Mouse (Mus musculus): Measurements from ENCODE around the gene Desi2. TPM values are rescaled to one million over a fixed set of nuclear protein-coding genes. Genes with fewer than 3 reads are reported as not detected.
"Not testable (repeated sequence)": the region's sequence is repeated elsewhere in the genome, so short reads cannot be mapped to it uniquely, and the experiment has no call there.

Gene Desi2
- polyA plus RNA-seq, 1 experiment from 2014 or later, result 20.2 TPM

DNA sequence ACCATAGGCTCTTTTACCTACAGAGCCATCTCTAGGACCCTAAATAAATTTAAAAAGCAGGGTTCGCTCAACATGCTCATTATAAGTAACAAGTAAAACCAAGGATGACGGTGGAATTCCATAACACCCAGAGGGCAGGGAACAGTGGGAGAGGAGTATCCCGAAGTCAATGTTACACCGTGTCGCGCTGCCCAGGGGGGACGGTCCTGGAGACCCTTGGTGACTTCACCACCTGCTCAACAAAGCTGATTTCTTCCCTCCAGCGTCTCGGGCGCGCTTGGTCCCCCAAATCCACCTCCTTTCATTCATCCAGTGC lies 88.5 kb downstream of the Desi2 start:
- peak overlapping the region; percentile 62 for H3K4me3 ChIP-seq (ENCODE audit: low read depth, low read length)
- 0 out of 2 replicates have a peak, but pooled peaks cover 2% of the 10 kb centered on the region for H3K4me1 ChIP-seq (replicated peaks; ENCODE audit: control insufficient read depth, insufficient read depth, low read length)
- ATAC-seq (replicated peaks; ENCODE audit: low FRiP score), result peak; percentile 51
- no peaks in the 10 kb centered on the region for H3K9me3 ChIP-seq (ENCODE audit: control insufficient read depth, low read length)
- WGBS, result 8% methylated on average over 11 of the region's 11 CpGs
- no peaks in the 10 kb centered on the region for H3K36me3 ChIP-seq (ENCODE audit: control insufficient read depth, insufficient read depth, low read length)
- peak overlapping the region; percentile 76 for H3K9ac ChIP-seq (ENCODE audit: low read length)
- DNase-seq (ENCODE audit: low spot score), result no peak
- H3K27me3 ChIP-seq (ENCODE audit: control insufficient read depth, insufficient read depth, low read length), result no peaks in the 10 kb centered on the region; the same call in 1 of the 2 replicates
- peak overlapping the region; percentile 74 for H3K4me2 ChIP-seq (ENCODE audit: low read depth, low read length, severe bottlenecking)
- H3K27ac ChIP-seq (ENCODE audit: low read depth, low read length), result no peak overlapping the region

DNA sequence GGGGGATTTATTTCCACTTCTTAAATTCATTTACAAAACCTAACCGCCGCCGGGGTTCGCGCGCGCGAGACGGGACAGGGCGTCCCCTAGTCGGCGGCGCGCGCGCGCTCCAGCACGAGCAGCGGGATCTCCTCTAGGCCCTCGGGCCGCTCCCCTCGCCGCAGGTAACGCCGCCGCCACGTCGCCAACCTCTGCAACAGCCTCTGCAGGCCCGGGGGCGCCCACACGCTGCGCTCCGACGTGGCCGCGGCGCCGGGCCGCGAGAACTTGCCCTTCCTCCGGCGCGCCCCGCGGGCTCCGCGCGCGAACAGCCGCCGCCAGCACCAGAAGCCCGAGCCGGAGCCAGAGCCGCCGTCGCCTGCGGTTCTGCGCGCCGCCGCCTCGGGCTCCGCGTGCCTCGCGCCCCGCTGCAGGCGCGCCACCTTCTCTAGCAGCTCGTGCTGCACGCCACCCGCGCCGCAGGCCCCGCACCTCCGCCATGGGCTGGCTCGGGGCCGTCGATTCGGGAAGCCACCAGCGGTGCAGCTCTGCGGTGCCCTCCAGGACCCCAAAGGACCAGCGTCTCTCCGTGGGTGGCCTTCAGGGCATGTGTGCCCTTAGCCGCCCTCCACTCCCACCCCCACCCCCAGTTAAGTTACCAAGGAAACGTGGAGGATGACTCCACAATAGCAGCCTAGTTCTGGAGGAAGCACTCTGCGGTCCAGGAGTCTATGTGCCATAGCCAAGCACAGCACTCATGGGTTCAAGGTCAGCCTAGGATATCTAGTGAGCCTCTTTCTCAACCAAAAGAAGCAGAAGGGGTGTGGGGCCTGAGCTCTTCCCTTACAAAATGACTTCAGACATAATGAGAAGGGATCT lies 89.1 kb downstream of the Desi2 start:
- H3K36me3 ChIP-seq (ENCODE audit: control insufficient read depth, insufficient read depth, low read length), result no peaks in the 10 kb centered on the region
- no peaks in the 10 kb centered on the region; the same call in 1 of the 2 replicates for H3K27me3 ChIP-seq (ENCODE audit: control insufficient read depth, insufficient read depth, low read length)
- 0 out of 2 replicates have a peak, but pooled peaks cover 2% of the 10 kb centered on the region for H3K4me1 ChIP-seq (replicated peaks; ENCODE audit: control insufficient read depth, insufficient read depth, low read length)
- no peaks in the 10 kb centered on the region for H3K9me3 ChIP-seq (ENCODE audit: control insufficient read depth, low read length)
- peak overlapping the region; percentile 74 for H3K4me2 ChIP-seq (ENCODE audit: low read depth, low read length, severe bottlenecking)
- DNase-seq (ENCODE audit: low spot score) (peak; percentile 83), ATAC-seq (replicated peaks; ENCODE audit: low FRiP score) (peak; percentile 90)
- H3K27ac ChIP-seq (ENCODE audit: low read depth, low read length), result no peak overlapping the region
- peak overlapping the region; percentile 62 for H3K4me3 ChIP-seq (ENCODE audit: low read depth, low read length)
- under 1% methylated on average over 81 of the region's 87 CpGs for WGBS
- peak overlapping the region; percentile 76 for H3K9ac ChIP-seq (ENCODE audit: low read length)

DNA sequence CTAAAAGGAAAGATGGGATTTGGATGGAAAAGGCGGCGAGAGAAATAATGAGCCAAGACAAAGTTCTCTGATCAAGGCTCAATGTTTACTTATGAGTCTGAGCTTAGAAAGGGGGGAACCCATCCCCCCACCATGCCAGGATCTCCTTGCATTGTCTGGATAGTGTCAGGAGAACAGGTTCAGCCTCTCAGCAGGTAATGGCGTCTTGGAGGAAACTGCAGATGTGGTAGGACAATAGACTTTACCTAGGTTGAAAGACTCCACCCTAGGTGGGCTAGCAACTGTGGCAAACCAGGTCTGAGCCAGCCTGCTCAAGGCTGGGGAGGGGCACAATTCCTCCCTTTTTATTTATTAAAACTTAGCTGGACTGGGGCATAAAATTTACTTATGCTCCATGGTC lies 96.1 kb downstream of the Desi2 start:
- not testable (repeated sequence) for H3K9ac ChIP-seq (ENCODE audit: low read length); H3K4me3 ChIP-seq (ENCODE audit: low read depth, low read length); H3K9me3 ChIP-seq (ENCODE audit: control insufficient read depth, low read length); H3K27ac ChIP-seq (ENCODE audit: low read depth, low read length); ATAC-seq (replicated peaks; ENCODE audit: low FRiP score); H3K27me3 ChIP-seq (ENCODE audit: control insufficient read depth, insufficient read depth, low read length); DNase-seq (ENCODE audit: low spot score); H3K4me2 ChIP-seq (ENCODE audit: low read depth, low read length, severe bottlenecking); H3K4me1 ChIP-seq (replicated peaks; ENCODE audit: control insufficient read depth, insufficient read depth, low read length); H3K36me3 ChIP-seq (ENCODE audit: control insufficient read depth, insufficient read depth, low read length)
- 79% methylated on average over 3 of the region's 3 CpGs for WGBS

DNA sequence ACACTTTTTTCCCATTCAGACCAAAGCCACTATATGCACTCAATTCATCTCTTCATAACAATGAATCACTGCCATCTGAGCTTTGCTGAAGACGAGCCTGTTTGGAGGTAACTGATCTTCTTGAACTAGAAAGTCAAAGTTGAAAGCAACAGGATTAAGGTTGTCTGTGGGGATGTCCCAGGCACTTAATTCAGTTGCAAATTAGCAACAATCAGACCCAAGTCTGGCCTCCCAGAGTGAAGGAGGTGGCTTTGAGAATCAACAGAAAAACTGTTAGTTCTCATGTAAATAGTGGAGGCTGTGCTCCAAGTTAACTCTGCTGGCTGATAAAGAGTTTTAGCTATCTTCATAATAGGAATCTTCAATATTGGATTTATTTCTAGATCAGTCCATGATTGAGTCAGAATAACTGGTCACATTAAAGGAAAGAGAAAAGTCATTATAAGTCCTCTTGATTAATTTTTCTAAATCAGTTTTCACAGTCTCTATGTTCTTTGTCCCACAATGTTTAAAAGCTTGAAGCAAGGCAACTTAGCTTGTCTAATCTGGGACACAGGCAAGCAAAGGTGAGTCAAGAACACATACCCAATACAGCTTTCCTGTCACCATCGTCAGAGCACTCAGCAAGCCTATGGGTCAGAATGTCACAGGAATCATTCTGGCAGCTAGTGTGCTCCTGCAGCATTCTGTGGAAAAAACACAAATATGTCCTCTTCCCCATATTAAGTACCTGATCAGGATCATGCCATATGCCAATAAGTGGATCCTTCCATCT lies 96.9 kb downstream of the Desi2 start:
- Histone ChIP-seq H3K27me3 (ENCODE audit: control insufficient read depth, insufficient read depth, low read length) (no peaks in the 10 kb centered on the region), H3K4me3 (ENCODE audit: low read depth, low read length) (no peak overlapping the region), H3K4me2 (ENCODE audit: low read depth, low read length, severe bottlenecking) (no peak overlapping the region), H3K9ac (ENCODE audit: low read length) (no peak overlapping the region), H3K4me1 (replicated peaks; ENCODE audit: control insufficient read depth, insufficient read depth, low read length) (no peaks in the 10 kb centered on the region), H3K36me3 (ENCODE audit: control insufficient read depth, insufficient read depth, low read length) (no peaks in the 10 kb centered on the region), H3K27ac (ENCODE audit: low read depth, low read length) (no peak overlapping the region), H3K9me3 (ENCODE audit: control insufficient read depth, low read length) (no peaks in the 10 kb centered on the region)
- WGBS, result 73% methylated on average over 2 of the region's 2 CpGs
- no peak for DNase-seq (ENCODE audit: low spot score)
- ATAC-seq (replicated peaks; ENCODE audit: low FRiP score), result no peak

DNA sequence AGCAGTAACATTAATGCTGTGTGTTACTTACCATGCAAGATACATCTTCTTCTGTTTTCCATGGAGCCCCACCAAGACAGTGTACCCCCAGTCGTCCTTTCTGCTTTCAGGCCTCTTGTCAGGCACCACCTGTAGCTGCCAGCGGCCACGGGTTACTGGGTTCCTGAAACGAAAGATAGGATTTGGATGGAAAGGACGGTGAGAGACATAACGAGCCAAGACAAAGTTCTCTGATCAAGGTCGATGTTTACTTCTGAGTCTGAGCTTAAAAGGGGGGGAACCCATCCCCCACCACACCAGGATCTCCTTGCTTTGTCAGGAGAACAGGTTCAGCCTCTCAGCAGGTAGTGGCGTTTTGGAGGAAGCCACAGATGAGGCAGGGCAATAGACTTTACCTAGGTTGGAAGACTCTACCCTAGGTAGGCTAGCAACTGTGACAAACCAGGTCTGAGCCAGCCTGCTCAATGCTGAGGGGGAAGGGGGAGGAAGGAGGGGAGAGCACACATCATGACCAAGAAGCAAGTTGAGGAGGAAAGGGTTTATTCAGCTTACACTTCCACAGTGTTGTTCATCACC lies 100.5 kb downstream of the Desi2 start:
- Histone ChIP-seq H3K4me3 (ENCODE audit: low read depth, low read length) (no peak overlapping the region), H3K36me3 (ENCODE audit: control insufficient read depth, insufficient read depth, low read length) (no peaks in the 10 kb centered on the region), H3K4me1 (replicated peaks; ENCODE audit: control insufficient read depth, insufficient read depth, low read length) (no peaks in the 10 kb centered on the region), H3K4me2 (ENCODE audit: low read depth, low read length, severe bottlenecking) (no peak overlapping the region), H3K27me3 (ENCODE audit: control insufficient read depth, insufficient read depth, low read length) (no peaks in the 10 kb centered on the region), H3K9me3 (ENCODE audit: control insufficient read depth, low read length) (no peaks in the 10 kb centered on the region), H3K27ac (ENCODE audit: low read depth, low read length) (no peak overlapping the region), H3K9ac (ENCODE audit: low read length) (no peak overlapping the region)
- ATAC-seq (replicated peaks; ENCODE audit: low FRiP score), result no peak
- 54% methylated on average over 8 of the region's 8 CpGs for WGBS
- no peak for DNase-seq (ENCODE audit: low spot score)

DNA sequence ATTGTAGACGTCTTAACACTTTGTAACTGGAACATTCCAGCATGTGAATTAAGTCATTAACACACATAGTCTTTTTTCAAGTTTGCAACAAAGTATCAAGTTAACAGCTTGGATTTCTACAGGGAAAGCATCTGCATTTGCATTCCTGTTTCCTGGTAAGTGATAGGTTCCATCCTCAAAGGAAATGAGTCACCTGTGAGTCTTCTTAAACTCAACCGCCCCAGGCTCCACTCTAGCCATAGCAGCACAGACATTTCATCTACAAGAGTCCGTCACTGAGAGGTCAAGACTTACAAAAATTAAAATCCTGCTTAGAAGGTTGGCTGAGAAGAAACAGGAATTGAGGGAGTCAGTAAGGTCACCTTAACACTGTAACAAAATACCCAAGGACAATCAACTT lies 104.5 kb downstream of the Desi2 start:
- H3K27me3 ChIP-seq (ENCODE audit: control insufficient read depth, insufficient read depth, low read length), result no peaks in the 10 kb centered on the region
- no peaks in the 10 kb centered on the region for H3K9me3 ChIP-seq (ENCODE audit: control insufficient read depth, low read length)
- no peaks in the 10 kb centered on the region for H3K36me3 ChIP-seq (ENCODE audit: control insufficient read depth, insufficient read depth, low read length)
- no peak for ATAC-seq (replicated peaks; ENCODE audit: low FRiP score)
- no peaks in the 10 kb centered on the region for H3K4me1 ChIP-seq (replicated peaks; ENCODE audit: control insufficient read depth, insufficient read depth, low read length)
- DNase-seq (ENCODE audit: low spot score), result no peak
- H3K27ac ChIP-seq (ENCODE audit: low read depth, low read length), result no peak overlapping the region
- 86% methylated on average over 3 of the region's 3 CpGs for WGBS
- H3K4me3 ChIP-seq (ENCODE audit: low read depth, low read length), result no peak overlapping the region
- no peak overlapping the region for H3K4me2 ChIP-seq (ENCODE audit: low read depth, low read length, severe bottlenecking)
- no peak overlapping the region for H3K9ac ChIP-seq (ENCODE audit: low read length)

DNA sequence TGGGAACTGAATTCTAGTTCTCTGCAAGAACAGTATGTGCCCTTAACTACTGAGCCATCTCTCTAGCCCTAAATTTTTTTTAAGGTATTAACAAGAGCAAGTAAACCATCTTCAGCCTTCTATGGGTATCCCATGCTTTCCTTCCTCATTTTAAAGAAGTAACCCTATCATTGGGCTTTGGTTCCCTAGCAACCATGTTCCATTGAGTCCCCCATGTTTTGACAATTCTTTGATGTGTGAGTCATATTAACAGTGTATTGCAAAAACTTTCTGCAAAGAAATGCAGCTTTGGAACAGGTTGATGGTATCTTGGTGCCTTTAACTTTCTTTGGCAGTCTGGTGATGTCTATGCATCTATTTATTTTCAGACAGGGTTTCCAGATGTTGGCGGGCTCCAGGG lies 106.8 kb downstream of the Desi2 start:
- no peak for DNase-seq (ENCODE audit: low spot score)
- no peaks in the 10 kb centered on the region for H3K27me3 ChIP-seq (ENCODE audit: control insufficient read depth, insufficient read depth, low read length)
- H3K4me3 ChIP-seq (ENCODE audit: low read depth, low read length), result no peak overlapping the region
- no peaks in the 10 kb centered on the region for H3K4me1 ChIP-seq (replicated peaks; ENCODE audit: control insufficient read depth, insufficient read depth, low read length)
- no peaks in the 10 kb centered on the region for H3K9me3 ChIP-seq (ENCODE audit: control insufficient read depth, low read length)
- H3K27ac ChIP-seq (ENCODE audit: low read depth, low read length), result no peak overlapping the region
- WGBS, result 96% methylated on average over 1 of the region's 1 CpGs
- no peak overlapping the region for H3K9ac ChIP-seq (ENCODE audit: low read length)
- no peaks in the 10 kb centered on the region for H3K36me3 ChIP-seq (ENCODE audit: control insufficient read depth, insufficient read depth, low read length)
- ATAC-seq (replicated peaks; ENCODE audit: low FRiP score), result no peak
- no peak overlapping the region for H3K4me2 ChIP-seq (ENCODE audit: low read depth, low read length, severe bottlenecking)

DNA sequence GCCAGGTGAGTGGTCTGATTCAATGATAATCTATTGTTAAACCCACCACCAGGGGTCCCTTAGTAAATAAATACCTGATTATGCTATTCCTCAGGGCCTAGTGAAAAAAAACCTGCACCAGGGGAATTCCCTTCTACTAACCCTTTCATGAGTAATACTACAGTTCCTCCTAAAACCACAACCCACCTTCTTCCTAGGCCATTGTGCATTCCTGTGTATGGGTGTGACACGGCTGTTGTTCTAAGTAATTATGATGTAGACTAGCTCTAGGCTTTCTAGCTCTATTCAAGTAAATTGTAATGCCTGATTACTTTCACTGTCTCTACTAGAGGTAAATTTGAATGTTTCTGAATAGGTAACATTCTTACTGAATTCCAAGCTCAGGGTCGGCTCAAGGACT lies 114.0 kb downstream of the Desi2 start:
- not testable (repeated sequence) for H3K4me2 ChIP-seq (ENCODE audit: low read depth, low read length, severe bottlenecking); DNase-seq (ENCODE audit: low spot score); H3K27ac ChIP-seq (ENCODE audit: low read depth, low read length); H3K4me1 ChIP-seq (replicated peaks; ENCODE audit: control insufficient read depth, insufficient read depth, low read length); H3K4me3 ChIP-seq (ENCODE audit: low read depth, low read length); H3K27me3 ChIP-seq (ENCODE audit: control insufficient read depth, insufficient read depth, low read length); H3K9ac ChIP-seq (ENCODE audit: low read length); H3K9me3 ChIP-seq (ENCODE audit: control insufficient read depth, low read length); H3K36me3 ChIP-seq (ENCODE audit: control insufficient read depth, insufficient read depth, low read length); ATAC-seq (replicated peaks; ENCODE audit: low FRiP score)
- 88% methylated on average over 2 of the region's 2 CpGs for WGBS
